Mouse (Mus musculus) intestine, embryonic 16.5 days (tissue): ENCODE data around the gene Mdga2. TPM values are rescaled to one million over a fixed set of nuclear protein-coding genes. Genes with fewer than 3 reads are reported as not detected.

Experiments
- ATAC-seq: fragments of 200-750 bp; cut with Nextera tagmentation; 2 replicates; pipeline ENCODE4 v1.8.0; 2017; ENCODE audit warnings: moderate TSS enrichment, moderate library complexity
- H3K27ac ChIP-seq: fragments of 300-500 bp; sonication (generic); 2 replicates; pipeline ENCODE4 v1.5.1; 2014; ENCODE audit warnings: mild to moderate bottlenecking, low read length
- H3K27me3 ChIP-seq: fragments of 300-500 bp; sonication (generic); replicated peaks from 2 replicates; pipeline ENCODE4 v1.6.1; 2014; ENCODE audit warnings: low read length, control low read depth, mixed read lengths; ENCODE audit not compliant: control insufficient read depth, insufficient read depth
- H3K36me3 ChIP-seq: fragments of 300-500 bp; sonication (generic); 2 replicates; pipeline ENCODE4 v1.6.1; 2014; ENCODE audit warnings: low read length, control low read depth; ENCODE audit not compliant: control insufficient read depth, insufficient read depth
- H3K4me1 ChIP-seq: fragments of 300-500 bp; sonication (generic); 2 replicates; pipeline ENCODE4 v1.6.1; 2014; ENCODE audit warnings: low read length, control low read depth, mixed read lengths; ENCODE audit not compliant: control insufficient read depth, insufficient read depth
- H3K4me2 ChIP-seq: fragments of 300-500 bp; sonication (generic); 2 replicates; pipeline ENCODE4 v1.6.1; 2014; ENCODE audit warnings: low read depth, low read length, control low read depth
- H3K4me3 ChIP-seq: fragments of 300-500 bp; sonication (generic); 2 replicates; pipeline ENCODE4 v1.5.1; 2014; ENCODE audit warnings: mild to moderate bottlenecking, low read length
- H3K9ac ChIP-seq: fragments of 300-500 bp; sonication (generic); 2 replicates; pipeline ENCODE4 v1.6.1; 2014; ENCODE audit warnings: low read depth, low read length
- H3K9me3 ChIP-seq: fragments of 300-500 bp; sonication (generic); 2 replicates; pipeline ENCODE4 v1.6.1; 2016; ENCODE audit warnings: low read length, control low read depth; ENCODE audit not compliant: control insufficient read depth
- WGBS: fragments of 180-500 bp; shearing (Covaris S2); extraction: QIAGEN DNeasy Blood & Tissue Kit; methylation state at CpG from one replicate; pipeline ENCODE4 v1.1.7; 2014; 5-methylcytosine and 5-hydroxymethylcytosine counted together
- polyA plus RNA-seq: library from polyadenylated mRNA; unstranded; fragments of >200 nt; fragmentation: Nextera tagmentation; extraction: Ambion mirVana; gene quantifications from 2 replicates; pipeline ENCODE4 v1.2.1, GENCODE M21; 2015

The Mdga2 gene
- polyA plus RNA-seq, 1 experiment from 2014 or later, result 0.56 TPM

- ATAC-seq, result no peak
- Histone ChIP-seq H3K4me3 (no peak overlapping the region), H3K4me2 (no peak overlapping the region), H3K4me1 (no peaks in the 10 kb centered on the region), H3K27ac (no peak overlapping the region), H3K36me3 (no peaks in the 10 kb centered on the region), H3K27me3 (no peaks in the 10 kb centered on the region), H3K9me3 (no peaks in the 10 kb centered on the region), H3K9ac (no peak overlapping the region)
- 49% methylated on average over 2 of the region's 2 CpGs for WGBS
Observed at GRCm38 (mm10) chr12:67090420-67090965, 131.9 kb downstream of the Mdga2 start.

GRCm38 (mm10) chr12:67059136-67060014, 163.0 kb downstream of the Mdga2 start:
- H3K9me3 ChIP-seq, result peaks cover 5% of the 10 kb centered on the region; the same call in 1 of the 2 replicates
- WGBS, result 71% methylated on average over 19 of the region's 19 CpGs

GRCm38 (mm10) chr12:67056621-67057020, 165.7 kb downstream of the Mdga2 start:
- no peak for ATAC-seq

More at GRCm38 (mm10) chr12:67059136-67060014, 163.0 kb downstream of the Mdga2 start:
- H3K27me3 ChIP-seq, result no peaks in the 10 kb centered on the region
- no peak overlapping the region for H3K4me2 ChIP-seq
- no peak overlapping the region for H3K9ac ChIP-seq
- H3K4me1 ChIP-seq, result no peaks in the 10 kb centered on the region
- H3K36me3 ChIP-seq, result no peaks in the 10 kb centered on the region
- no peak overlapping the region for H3K4me3 ChIP-seq
- peak; percentile 94 for ATAC-seq
- no peak overlapping the region for H3K27ac ChIP-seq

GRCm38 (mm10) chr12:67045099-67045750, 177.1 kb downstream of the Mdga2 start:
- Histone ChIP-seq H3K27me3 (no peaks in the 10 kb centered on the region), H3K27ac (no peak overlapping the region), H3K36me3 (no peaks in the 10 kb centered on the region), H3K9me3 (no peaks in the 10 kb centered on the region), H3K4me3 (no peak overlapping the region), H3K4me1 (no peaks in the 10 kb centered on the region), H3K9ac (no peak overlapping the region), H3K4me2 (no peak overlapping the region)
- 66% methylated on average over 8 of the region's 8 CpGs for WGBS
- ATAC-seq, result no peak

More at GRCm38 (mm10) chr12:67056621-67057020, 165.7 kb downstream of the Mdga2 start:
- WGBS, result 85% methylated on average over 3 of the region's 3 CpGs
- H3K9ac ChIP-seq, result no peak overlapping the region
- H3K4me2 ChIP-seq, result no peak overlapping the region
- peaks cover 5% of the 10 kb centered on the region; the same call in 1 of the 2 replicates for H3K9me3 ChIP-seq
- no peak overlapping the region for H3K27ac ChIP-seq
- H3K36me3 ChIP-seq, result no peaks in the 10 kb centered on the region
- H3K4me3 ChIP-seq, result no peak overlapping the region
- H3K27me3 ChIP-seq, result no peaks in the 10 kb centered on the region
- H3K4me1 ChIP-seq, result no peaks in the 10 kb centered on the region

- H3K4me3 ChIP-seq, result no peak overlapping the region
- no peak overlapping the region for H3K27ac ChIP-seq
- no peaks in the 10 kb centered on the region for H3K9me3 ChIP-seq
- H3K4me1 ChIP-seq, result no peaks in the 10 kb centered on the region
- 78% methylated on average over 4 of the region's 4 CpGs for WGBS
- no peaks in the 10 kb centered on the region for H3K27me3 ChIP-seq
- ATAC-seq, result no peak
- no peak overlapping the region for H3K9ac ChIP-seq
- H3K36me3 ChIP-seq, result no peaks in the 10 kb centered on the region
- no peak overlapping the region for H3K4me2 ChIP-seq
Observed at GRCm38 (mm10) chr12:67041865-67042264, 180.5 kb downstream of the Mdga2 start.

GRCm38 (mm10) chr12:67035509-67036261, 186.7 kb downstream of the Mdga2 start:
- Histone ChIP-seq H3K4me2 (no peak overlapping the region), H3K9me3 (no peaks in the 10 kb centered on the region), H3K4me1 (no peaks in the 10 kb centered on the region), H3K27me3 (no peaks in the 10 kb centered on the region), H3K9ac (no peak overlapping the region), H3K27ac (no peak overlapping the region), H3K36me3 (no peaks in the 10 kb centered on the region), H3K4me3 (no peak overlapping the region)
- 75% methylated on average over 15 of the region's 15 CpGs for WGBS
- no peak for ATAC-seq

- H3K36me3 ChIP-seq, result no peaks in the 10 kb centered on the region
- H3K4me1 ChIP-seq, result no peaks in the 10 kb centered on the region
- H3K27ac ChIP-seq, result no peak overlapping the region
- no peaks in the 10 kb centered on the region for H3K27me3 ChIP-seq
- 93% methylated on average over 3 of the region's 3 CpGs for WGBS
- ATAC-seq, result no peak
- H3K4me2 ChIP-seq, result no peak overlapping the region
- no peak overlapping the region for H3K9ac ChIP-seq
- H3K4me3 ChIP-seq, result no peak overlapping the region
- H3K9me3 ChIP-seq, result no peaks in the 10 kb centered on the region
Observed at GRCm38 (mm10) chr12:67017192-67017591, 205.2 kb downstream of the Mdga2 start.

- 59% methylated on average over 4 of the region's 4 CpGs for WGBS
Observed at GRCm38 (mm10) chr12:67011368-67011767, 211.0 kb downstream of the Mdga2 start.

GRCm38 (mm10) chr12:67010318-67010717, 212.0 kb downstream of the Mdga2 start:
- WGBS, result 87% methylated on average over 4 of the region's 4 CpGs
- no peaks in the 10 kb centered on the region for H3K9me3 ChIP-seq

More at GRCm38 (mm10) chr12:67011368-67011767, 211.0 kb downstream of the Mdga2 start:
- no peaks in the 10 kb centered on the region for H3K36me3 ChIP-seq
- H3K9me3 ChIP-seq, result no peaks in the 10 kb centered on the region
- no peak overlapping the region for H3K27ac ChIP-seq
- H3K9ac ChIP-seq, result no peak overlapping the region
- no peak overlapping the region for H3K4me3 ChIP-seq
- no peak for ATAC-seq
- H3K4me2 ChIP-seq, result no peak overlapping the region
- H3K4me1 ChIP-seq, result no peaks in the 10 kb centered on the region
- no peaks in the 10 kb centered on the region for H3K27me3 ChIP-seq

More at GRCm38 (mm10) chr12:67010318-67010717, 212.0 kb downstream of the Mdga2 start:
- ATAC-seq, result no peak
- H3K27ac ChIP-seq, result no peak overlapping the region
- H3K9ac ChIP-seq, result no peak overlapping the region
- H3K36me3 ChIP-seq, result no peaks in the 10 kb centered on the region
- no peak overlapping the region for H3K4me3 ChIP-seq
- no peaks in the 10 kb centered on the region for H3K4me1 ChIP-seq
- H3K27me3 ChIP-seq, result no peaks in the 10 kb centered on the region
- H3K4me2 ChIP-seq, result no peak overlapping the region
